Mouse (Mus musculus) left cerebral cortex, adult 11 months (tissue): ENCODE results near the gene Nos1ap.

Source experiments
- DNase-seq: peaks from one replicate; pipeline ENCODE4 v3.0.0; 2022; ENCODE audit warnings: low spot score

Nos1ap gene

DNA sequence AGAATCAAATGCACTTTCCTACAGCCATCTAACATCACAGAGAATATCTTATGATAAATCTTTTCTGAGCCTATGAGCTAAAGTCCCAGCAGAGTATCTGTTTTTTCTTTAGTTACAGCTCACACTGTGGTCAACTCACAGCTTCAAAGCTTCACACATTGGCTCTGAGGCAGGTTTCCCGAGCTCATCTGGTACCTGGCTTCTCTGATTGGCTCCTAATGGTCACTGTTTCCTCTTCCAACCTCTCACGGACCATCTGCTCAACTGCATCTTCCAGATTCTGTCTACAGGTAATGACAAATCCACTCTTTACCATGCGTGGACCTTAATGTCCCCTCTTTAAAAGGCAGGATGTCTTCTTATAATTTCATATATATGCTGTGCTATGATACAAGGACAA, 236.3 kb downstream of the Nos1ap start:
- no peak for DNase-seq

DNA sequence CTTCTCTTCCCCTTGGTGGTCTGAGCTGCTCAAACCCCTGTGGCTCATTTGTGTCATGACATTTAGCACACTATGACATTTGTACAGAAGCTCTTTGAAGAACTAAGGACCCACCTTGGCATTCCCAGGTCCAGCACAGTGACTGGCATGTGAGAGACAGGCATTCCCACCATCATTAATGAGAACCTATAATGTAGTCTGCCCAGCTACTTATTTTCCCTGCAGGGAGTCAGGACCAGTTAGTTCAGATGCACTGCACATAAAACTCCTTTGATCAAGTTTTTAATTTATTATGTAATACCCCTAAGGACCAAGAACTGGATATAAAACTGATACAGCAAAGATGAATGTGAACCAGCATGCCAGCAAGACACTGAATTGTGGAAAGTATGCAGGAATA, 238.6 kb downstream of the Nos1ap start:
- no peak for DNase-seq

DNA sequence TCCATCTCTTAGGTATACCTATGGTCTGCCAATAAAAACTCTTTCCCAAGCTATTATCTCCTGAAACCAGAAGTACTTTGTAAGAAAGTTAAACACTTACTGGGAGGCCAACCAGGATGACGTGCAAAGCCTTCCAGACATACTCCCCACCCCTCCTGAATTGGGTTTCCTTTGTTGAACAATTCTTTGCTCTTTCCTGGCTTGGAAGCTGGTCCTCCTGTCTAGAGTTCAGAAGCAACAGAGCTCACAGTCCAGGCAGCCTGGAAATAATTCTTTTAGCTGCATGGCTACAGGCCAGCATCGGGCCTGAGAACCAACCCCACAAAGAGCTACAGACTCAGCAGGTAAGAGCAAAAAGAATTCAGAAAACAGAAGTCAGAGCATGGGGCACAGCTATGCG, 243.4 kb downstream of the Nos1ap start:
- no peak for DNase-seq

DNA sequence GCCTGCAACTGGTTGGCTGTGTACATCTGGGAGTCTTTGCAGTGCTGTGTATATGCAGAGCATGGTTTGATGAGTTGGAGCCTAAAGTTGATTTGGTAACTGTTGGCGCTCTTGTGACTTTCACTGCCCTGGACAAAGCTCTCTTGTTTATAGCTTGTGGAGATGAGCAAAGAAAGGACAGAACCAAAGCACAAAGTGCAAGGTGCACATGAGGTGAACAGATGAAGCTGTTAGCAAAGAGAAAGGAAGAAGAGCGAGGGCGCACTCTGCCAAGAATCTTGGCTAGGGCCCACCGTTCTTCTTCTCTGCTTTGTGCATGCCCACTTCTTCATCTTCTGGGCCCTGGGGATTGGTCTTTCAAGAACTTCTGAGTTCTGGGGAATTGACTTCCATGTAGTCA, 245.8 kb downstream of the Nos1ap start:
- DNase-seq: no peak

DNA sequence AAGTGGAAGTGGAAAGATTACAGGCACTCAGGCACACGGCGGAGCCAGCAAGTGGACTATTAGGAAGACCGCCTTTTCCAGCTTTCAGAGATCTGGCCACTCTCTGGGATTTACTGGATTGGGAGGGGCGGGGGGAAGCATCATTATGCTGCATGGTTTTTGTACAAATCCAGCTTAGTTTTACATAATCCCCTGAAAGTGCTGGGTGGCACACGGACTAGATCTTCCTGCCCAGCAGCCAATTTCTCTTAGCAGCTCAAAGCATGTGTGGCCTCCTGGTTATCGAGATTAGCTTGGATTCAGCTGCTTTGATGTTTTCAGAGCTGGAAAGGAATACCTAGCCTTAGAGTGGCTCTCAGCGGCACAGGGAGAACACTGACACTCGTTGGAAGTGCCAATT, 246.6 kb downstream of the Nos1ap start:
- no peak for DNase-seq

DNA sequence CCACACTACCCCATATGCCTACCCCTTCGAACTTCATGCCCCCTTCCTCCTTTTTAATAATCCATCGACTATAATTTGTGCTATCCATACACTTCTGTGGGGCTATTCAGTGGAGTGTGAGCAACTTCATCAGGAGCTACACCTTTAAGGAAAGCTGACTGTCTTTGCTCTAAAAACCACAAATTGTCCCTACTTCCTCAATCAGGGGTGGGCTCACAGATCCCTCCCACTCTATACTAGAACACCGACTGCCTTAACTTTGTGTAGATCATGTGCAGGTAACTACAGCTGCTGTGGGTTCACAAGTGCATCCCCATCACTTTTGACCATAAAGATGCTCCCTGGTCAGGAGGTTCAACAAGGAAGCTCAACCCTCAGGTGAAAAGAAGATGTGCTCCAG, 249.7 kb downstream of the Nos1ap start:
- no peak for DNase-seq

DNA sequence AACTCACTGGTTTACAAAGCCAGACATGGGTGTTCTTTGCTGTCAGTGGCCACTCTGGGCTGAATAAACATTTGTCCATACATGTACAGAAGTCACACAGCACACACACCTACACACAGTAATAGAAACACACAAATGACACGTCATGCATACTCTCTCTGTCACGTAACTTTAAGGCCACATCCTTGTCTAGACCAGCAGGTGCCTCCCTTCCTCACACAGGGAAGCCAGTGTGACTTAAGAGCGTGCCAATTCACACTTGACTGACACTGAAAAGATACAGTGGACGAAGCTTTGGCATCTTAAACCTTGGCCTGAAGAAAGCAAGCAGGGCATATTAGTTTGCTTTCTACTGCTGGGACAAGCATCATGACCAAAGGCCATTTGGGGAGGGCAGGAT, 256.9 kb downstream of the Nos1ap start:
- no peak for DNase-seq

DNA sequence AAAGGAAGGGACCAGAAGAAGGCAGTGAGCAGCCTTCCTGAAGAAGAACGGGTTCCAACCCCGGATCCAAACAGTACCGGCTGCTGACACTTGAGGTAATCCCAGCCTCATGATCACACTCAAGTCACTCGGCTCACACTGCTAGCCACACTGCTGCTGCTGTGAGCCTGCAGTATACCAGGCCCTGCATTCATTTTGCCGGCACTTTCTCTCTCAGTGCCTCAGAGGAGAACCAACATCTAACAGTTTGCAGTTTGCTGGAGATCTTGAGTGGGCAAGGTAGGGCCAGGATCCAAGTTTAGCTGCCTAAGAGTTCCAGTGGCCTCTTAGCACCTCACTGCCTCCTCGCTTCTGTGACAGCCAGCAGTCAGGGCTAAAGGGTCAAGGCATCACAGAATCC, 257.7 kb downstream of the Nos1ap start:
- no peak for DNase-seq

DNA sequence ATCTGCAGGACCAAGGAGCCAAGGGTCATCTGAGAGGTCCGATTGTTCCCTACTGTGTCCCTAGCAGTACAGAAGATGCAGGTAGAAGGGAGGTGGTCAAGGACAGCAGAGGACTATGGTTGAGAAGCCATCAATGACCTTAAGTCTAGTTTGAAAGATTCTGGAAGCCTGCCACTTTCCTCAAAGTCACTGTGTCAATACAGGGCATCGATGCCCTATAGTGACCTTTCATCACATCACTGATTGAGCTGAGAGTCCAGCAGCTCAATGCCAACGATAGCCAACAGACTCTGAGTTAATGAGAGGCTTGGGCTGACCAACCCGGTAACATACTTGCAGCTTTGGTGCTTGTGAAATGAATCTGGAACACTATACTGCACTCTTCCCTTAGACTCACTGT, 264.4 kb downstream of the Nos1ap start:
- DNase-seq: no peak

DNA sequence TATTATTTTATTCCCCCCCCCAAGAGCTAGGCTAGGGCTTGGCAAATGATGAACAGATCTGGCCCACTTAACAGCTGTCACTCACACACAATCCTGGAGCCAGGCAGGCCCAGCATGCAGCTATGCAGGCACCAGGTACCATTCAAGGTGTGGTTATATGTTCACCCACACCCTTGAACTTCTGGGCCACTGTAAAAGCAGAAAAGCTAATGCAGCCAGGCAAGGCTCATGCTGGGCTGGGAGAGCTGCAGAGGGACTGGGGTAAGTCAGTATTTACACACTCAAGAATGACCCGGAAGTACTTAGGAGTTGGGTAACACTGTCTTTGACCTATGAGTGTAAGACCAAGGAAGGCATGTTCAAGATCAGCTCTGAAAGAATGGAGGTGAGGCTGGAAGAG, 265.3 kb downstream of the Nos1ap start:
- DNase-seq: no peak

DNA sequence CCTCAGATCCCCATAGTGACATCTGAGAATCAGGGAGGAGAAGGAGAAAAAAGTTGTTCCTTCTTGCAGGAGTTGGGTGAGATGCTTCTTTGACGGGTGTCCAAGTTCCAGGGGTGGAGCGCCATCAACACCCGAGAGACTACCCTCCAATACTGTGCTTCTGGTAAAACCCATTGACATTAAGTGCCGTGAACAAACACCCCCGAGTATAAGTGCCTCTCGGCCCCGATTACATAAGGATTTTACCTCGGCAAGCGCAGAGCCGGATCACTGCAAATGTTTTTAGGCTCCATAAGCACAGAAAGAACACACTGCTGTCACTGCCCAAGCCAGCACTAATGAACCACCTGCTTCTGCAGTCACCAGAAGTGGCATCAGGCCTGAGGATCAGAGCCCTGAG, 266.7 kb downstream of the Nos1ap start:
- DNase-seq: no peak

DNA sequence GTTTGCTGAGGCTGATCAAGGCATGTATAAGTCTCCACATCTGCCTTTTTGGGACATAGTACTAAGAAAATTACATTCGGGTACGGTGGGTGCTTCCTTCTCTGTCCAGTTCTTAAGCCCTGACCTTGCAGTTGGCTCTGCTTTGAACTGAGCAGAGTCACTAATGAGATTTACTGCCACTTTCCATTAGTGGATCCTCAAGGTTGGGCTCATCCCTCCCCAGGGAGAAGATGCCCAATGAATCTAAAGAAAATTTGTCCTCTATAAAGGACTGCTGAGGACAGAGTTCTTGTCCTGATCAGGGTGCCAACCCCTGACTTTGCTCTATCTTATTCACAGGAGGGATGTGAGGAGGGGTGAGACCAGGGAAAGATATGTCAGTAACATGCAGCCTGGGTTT, 267.6 kb downstream of the Nos1ap start:
- DNase-seq: no peak

DNA sequence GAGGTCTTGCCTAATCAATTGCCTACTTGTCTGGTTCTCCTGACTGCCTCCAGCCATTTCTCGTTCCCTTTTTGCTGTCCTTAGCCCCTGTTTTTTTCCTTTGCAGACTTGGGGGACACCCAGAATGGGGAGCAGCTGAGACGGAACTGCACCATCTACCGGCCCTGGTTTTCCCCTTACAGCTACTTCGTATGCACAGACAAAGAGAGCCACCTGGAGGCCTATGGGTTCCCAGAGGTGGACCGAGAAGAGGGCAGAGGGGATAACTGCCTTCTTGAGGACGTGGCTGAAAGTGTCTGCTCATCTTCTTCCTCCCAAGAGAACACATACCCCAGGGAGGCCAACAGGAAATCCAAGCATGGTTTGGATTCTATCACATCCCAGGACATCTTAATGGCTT, 278.2 kb downstream of the Nos1ap start:
- DNase-seq: no peak

DNA sequence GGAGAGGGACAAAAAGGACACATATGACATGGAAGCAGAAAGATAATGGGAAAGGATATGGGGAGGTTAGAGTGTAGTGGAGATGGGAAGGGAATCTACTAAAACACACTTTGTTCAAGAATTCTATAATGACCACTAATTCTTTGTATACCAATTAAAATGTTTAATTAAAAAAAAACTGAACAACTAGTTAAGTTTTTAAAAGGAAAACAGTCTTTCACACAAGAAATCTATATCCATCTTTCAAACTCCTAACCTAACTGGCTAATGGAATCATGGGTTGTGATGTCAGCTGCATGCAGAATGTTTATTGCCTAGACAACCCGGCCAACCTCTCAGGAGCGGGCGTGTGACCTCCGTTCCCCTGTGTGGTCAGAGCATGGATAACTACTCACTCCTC, 281.2 kb downstream of the Nos1ap start, which contains the start of gene Spata46:
Spata46 (plus strand) TSS at position 301 of the 400 bp plus-strand sequence.
- no peak for DNase-seq

DNA sequence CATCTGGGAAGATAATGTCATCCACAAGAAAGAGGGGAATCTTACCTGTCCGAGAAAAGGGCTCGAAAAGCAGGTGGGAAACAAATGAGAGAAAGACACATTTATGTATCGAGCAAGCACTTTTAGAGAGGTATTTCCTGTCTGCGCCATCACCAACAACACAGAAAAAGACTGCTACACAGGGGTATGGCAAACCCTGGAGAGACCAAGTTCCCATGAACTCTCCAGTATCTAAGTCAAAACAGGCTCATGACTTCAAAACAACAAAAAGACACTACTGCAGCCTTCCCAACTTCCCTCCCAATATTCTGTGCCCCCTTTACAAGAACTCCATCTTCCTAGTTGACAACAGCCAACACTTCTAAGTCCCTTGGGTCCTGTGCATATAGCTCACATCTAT, 283.4 kb downstream of the Nos1ap start, which contains the start of gene Gm7694:
Gm7694 (minus strand) TSS at position 101 of the 400 bp plus-strand sequence.
- no peak for DNase-seq

DNA sequence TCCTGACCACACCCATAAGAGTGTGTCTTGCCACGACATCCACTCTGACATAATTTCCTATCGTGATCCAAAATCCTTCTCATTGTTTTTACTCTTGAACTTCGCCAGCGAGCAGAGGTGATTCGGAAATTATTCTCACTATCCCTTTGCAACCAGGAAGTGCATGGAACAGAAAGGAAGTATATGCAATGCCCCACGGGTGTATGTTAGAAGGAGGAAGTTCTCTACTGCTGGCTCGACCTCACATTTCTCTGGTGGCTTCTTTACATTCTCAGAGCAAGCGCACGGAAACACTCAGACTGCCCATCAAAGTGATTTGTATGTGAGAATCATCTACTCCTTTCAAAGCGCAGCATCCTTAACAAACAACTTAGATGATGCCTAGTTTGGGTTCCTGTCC, 284.7 kb downstream of the Nos1ap start:
- DNase-seq: no peak

DNA sequence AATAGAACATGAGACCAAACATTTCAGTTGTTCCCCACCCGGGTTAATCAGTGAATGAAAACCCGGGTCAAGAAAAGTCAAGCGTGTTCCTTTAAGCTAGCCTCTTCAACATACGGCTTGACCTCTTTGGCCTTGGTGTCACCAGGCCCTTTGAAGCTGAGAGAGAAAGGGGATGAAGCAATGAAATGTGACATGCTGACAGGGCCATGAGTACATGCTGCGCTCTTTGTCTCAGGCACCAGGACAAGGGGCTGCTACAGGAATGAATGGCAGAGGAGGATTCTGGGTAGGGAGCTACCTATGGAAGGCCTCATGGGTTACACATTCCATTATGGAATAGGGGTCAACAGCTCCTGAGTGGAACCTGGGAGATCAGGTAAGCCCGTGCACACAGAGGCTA, 286.6 kb downstream of the Nos1ap start:
- DNase-seq: no peak

DNA sequence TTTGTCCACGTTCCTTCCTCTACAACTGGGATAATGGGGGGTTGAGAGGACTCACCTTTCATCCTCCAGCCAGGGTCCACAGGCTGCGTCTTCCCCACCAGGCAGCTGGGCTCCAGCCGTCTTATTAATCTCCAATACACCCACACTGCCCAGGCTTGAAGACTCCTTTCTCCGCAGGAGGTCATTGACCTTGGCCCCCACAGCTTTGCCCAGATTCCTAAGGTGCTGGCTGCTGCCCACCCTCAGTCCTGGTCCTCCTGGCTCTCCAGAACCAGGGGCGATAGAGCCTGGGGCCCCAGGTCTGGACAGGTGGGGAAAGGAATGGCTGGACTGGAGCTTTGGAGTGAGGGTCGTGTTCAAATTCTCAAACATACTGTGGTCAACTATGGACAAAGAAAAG, 287.2 kb downstream of the Nos1ap start:
- no peak for DNase-seq

DNA sequence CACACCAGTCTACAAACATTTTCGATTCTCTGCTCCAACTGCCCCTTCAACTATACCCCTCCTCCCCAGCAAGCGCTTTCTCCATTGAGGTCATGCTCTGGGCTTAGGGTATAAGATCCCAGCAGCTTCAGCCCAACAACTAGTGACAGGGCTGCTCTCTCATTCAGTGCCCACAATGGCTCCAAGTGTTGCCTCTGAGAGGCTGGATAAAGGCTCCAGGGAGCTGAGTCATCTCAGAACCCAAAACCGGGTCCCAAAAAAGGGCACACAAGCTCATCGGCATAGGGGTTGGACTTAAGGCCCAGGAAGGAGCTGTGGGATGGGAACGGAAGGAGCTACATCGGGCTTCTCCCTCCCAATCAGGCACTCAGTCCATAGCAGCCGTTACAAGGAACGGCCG, 288.0 kb downstream of the Nos1ap start:
- no peak for DNase-seq

DNA sequence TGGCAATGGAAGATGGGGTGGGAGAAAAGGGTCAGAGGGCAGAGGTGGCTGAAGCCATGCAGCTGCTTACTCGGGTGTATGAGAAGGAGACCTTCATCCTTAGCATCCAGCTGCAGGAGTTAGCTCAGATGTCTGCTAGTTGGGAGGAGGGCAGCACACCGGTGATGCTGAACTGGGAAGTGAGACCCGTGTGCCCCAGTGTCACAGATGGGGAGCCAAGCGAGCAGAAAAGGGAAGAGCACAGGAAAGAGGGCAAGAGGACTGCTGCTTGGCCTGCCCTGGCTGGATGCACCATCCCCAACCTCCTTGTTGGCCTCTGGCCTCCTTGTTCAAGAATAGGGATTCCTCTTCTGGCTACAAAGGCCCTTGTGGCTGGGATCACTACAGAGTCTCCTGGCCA, 290.2 kb downstream of the Nos1ap start:
- DNase-seq: no peak

DNA sequence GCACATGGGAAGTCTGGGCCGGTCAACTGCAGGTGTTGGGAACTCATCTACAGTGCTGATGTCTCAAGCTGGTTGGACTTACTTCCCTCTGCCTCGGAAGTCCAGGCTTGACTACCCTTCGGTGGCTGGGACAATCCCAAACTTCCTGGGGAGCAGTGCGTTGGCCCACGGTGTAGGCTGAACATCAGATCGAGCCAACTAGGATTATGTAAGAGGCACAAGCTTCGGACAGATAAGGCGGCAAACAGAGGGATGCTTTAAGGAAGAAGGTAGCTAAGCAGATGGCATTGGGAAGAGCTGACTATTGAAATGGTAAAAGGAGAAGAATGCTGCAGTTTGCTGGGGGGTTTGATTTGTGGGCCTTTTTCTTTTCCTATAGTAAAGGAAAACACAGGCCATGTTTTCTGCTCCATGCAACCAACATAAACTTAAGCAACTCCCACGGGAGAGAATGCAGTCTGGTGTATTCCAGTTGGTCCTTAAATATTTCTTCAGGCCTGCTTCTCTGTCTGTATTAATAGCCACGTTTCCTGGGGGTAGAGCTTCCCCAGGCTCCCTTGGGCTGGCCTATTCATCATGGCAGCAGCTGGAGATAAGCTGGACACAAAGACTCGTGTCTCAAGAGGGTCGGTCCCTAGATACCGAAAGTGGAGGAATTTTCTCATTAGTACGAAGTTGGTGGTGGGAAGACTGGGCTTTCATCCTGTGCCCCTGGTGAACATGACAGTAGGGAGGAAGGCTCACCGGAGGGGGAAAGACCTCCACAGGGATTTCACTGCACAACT, 294.7 kb downstream of the Nos1ap start:
- DNase-seq: no peak

DNA sequence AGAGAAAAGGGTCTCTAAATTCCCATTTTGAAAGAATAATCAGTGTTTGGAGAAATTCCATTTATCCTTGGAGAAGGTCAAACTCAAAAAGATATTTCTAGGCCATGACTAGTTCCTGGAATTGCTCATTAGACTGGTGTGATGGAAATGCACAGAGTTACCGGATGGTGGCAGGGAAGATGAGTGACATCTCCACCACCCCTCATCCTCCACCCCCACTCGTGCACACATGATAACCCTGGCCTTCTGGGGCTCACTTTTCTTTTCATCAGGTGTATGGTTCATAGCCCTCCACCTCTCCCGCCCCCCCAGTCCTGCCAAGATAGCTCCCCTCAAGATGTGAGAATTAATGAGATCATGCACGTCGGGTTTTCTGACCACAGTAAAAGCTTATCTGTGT, 296.4 kb downstream of the Nos1ap start:
- no peak for DNase-seq

DNA sequence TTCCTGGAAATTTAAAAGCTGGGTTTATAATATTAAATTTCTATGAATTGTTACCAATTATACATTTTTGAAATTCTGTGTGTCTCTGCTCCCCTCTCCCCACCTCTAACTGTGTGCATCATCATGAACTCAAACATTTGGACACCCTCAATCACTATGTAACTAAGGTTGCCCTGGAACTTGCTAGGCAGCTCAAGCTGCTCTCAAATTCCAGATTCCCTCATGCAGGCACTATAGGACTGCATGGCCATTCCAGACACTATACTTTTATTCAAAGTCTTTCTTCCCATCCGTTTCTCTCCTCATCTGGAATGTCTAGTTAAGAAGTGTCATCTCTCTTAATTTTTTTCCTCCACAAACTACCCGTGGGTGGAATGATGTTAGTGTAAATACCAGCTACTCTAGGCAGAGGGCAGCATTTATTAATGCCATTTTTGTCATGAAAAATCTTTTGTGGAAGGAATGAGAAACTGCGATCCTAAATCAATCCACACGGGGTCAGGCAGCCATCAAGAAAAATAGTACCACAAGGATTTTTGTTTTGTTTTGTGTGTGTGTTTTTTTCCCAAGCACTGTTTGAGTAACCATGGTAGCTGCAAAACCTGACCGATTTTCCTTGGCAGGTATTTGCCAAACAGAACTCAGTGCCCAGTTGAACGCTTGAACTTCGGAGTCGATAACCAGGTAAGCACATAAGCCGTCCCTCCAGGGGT, 297.3 kb downstream of the Nos1ap start:
- peak; percentile 61 for DNase-seq
